Mouse (Mus musculus) heart, adult 9 months (tissue): ENCODE measurements at regions not wholly inside any gene's neighbourhood (a gene's known extent, or its start where the extent isn't known, plus 50 kb on each side); places are given as distances from the start of the nearest gene placed in this dataset.
"Not testable (repeated sequence)": the region's sequence is repeated elsewhere in the genome, so short reads cannot be mapped to it uniquely, and the experiment has no call there.

Experiments
- DNase-seq, 2 experiments: peaks; one replicate each; pipeline ENCODE4 v3.0.0; 2022; ENCODE audit warnings: low spot score in 2 of 2

DNA sequence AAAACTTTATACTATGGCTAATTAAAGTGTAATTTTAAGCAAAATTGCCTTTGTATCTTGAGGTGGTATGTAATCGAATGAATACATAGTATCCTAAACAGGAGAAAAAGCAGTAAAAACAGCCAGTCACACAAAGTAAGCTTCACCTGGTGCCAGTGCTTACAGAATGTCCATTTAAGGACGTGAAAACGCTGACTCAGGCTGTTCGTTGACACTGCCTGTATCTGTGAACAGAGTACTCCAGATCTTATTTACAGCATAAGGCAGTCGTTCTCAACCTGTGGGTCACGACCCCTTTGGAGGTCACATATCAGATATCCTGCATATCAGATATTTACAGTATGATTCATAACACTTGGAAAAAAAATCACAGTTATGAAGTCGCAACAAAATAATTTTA, 194.8 kb downstream of the Wdr20rt start:
- no peak for DNase-seq

DNA sequence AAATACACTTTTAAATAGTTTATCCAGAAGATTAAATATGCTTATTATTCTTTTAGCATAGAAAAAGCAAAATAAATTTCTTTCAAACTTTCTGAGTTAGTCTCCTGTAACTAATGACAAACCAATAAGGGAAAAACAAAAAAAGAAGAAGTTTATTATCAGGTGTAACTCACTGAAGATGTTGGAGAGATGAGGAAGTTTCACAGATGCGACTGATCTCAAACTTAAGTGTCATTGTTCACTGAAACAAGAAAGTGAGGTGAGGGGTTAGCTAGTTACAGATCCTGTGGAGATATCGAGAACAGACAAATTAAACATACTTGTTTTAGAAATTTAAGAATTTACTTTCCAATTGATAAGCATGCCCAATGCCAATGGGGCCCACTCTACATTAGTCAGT, 199.2 kb downstream of the Wdr20rt start:
- DNase-seq = no peak

DNA sequence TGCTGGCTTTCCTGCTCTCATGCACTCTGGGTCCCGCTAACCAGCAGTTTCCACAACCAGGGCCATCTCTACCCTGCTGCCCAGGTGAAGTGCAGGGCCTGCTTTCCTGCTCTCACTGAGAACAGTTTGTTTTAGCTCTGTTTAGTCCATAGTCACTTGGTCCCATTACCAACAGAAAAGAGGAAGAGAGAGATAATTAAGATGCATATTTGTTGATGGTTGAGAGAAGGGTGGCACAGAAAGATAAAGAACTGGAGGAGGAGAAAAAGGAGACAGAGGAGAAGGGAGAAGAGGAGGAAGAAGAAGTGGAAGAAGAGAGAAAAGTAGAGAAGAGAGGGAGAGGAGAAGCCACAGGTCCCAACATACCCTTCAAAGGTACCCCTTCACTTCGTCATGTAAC, 200.1 kb downstream of the Wdr20rt start:
- DNase-seq = no peak

DNA sequence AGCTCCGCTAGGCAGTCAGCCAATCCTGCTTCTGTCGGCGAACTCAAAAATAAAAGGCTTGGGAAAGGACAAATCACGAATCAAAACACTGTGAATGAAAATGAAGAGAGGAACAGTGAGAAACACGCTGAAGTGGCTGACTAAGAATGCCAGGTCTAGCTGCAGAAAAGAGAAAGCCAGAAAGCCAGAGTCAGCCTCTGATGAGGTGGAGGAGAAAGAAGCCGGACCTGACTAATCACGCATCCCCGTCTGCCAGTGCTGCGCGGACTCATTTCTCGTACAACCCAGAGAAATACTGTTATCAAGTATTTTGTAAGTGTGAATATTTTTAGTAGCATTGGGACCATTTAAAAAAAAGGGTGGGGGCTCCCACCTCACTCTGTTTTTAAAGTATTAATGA, 201.6 kb downstream of the Wdr20rt start:
- DNase-seq = no peak

DNA sequence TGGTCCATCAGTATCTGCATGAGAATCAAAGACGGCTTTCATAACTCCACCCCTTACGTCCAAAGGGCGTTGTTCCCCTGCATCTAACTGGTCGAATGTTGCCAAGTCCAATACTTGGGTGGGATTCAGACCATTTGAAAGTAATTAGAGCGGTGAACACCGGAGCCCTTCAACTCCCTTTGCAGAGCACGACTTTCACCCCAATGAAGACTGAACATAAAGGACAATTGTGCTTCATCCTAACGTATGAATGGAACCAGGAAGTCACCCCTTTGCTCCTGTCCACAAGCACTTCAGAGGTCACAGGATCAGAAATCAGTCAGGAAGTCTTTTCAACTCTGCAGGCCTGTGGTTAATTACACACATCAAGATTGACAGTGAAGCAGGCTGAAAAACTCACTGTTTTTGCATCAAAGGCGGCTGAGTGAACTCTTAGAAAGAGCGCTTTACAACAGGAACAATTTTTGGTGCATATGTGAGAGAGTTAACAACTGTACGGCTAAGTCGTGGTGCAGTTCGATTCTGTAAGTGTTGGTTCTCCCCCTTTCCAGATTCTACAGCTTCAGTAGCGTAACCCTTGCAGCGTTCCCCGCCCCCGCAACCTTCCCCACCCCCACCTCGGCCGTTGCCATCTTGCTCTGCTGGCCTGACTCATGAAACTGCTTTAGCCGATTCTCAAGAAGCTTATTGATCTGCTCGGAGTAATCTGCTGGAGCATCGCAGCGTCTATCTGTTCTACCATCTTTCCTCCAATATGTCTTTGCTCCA, 203.1 kb downstream of the Wdr20rt start:
- DNase-seq = no peak

DNA sequence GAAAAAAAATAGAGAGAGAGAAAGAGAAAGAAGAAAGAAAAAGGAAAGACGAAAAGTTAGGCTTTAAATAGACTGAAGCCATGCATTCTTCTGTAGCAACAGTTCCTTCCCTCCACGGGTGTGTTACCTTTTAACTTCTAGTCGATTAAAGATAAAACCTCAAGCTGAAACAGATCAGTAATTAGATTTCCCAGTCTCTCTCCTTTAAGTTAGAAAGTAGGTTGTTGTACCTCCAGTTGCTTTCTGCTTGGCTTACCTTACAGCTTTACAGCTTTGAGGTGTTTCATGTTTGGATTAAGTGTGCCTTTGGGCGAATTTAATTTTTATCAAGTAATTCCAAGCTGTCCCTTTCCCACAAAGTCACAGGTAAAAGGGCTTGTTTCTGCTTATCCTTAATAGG, 225.5 kb downstream of the Wdr20rt start:
- DNase-seq = no peak

DNA sequence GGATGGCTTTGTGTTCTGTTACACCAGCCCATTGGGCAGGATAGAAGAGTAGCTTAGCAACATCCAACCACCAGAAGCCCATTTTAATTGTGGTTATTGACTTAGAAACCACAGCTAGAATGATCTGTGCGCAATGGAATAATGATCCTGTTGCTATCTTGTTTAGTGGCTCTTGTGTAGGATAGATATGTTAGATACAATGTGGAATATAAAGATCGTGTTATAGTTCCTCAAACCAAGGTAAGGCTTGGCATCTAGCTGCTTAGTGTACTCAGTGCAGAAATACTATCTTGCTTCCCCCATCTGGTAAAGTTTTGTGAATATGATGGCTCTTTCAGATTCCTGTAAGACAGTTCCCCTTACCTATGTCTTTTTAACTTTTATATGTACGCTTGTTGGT, 230.4 kb downstream of the Wdr20rt start:
- DNase-seq = no peak

DNA sequence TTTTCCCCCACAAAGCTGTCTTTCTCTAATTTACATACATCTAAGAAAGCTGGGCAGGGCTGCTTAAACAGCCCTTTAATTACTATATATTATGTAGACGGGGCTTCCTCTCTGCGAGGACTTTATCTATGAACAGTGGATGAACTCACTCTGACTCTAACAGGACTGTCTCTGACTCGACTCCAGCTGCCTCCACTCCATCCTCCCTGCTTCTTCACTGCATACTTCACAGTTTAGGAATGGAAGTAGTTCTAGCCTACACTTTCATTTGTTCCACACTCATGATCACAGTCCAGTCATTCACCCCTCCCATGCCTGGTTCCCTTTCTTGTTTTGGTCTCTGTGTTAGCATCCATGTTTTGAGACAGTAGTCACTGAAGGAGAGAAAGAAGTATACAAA, 231.6 kb downstream of the Wdr20rt start:
- no peak for DNase-seq

DNA sequence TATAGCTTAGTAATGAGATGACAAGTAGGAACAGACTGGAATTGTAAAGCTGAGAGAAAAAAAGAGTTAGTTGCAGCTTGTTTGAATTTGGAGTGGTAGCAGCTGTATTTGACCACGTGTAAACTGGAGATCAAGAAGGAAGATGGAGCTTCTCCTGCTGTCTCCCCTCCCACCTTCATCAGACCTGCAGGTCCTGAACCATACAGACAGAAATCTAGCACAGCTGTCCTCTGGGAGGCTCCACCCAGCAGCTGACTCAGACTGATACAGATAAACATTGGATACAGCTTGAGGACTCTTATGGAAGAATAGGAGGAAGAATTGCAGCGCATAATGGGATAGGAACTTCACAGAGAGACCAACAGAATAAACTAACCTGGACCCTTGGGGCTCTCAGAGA, 238.9 kb downstream of the Wdr20rt start:
- DNase-seq = no peak

DNA sequence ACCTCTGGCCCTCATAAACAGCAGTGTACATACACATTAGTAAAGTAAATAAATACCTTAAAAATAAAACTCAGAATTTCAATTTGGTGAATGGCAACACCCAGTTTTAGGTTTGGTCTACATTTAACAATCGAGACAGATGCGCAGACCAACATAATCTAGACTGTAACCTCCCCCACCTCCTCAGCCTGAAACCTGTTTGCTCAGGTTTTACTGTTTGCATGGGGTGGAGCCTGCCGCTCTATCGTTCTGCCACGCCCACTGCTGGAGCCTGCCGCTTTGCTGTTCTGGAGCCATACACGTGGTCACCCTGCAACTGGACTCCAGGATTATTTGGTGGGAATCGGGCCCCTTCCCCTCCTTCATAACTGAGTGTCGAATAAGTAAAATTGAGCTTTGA, 253.4 kb downstream of the Wdr20rt start:
- DNase-seq = not testable (repeated sequence)

DNA sequence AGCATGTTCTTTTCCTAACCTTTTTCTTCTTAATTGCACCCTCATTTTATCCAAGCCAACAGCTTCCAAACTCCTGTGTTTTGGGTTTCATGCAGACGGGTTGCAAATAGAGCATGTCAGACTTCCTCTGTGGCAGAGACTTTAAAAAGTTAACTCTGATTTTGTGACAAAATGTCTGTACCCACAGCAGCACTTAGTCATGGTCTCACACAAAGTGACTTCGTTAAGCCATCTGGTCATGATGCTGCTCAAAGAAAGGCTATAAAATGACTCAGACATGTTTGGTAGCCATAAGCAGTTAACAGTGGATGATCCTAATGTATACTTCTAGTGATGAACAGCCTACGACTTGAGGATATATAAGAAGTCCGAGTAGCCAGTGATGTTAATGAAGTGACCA, 255.5 kb downstream of the Wdr20rt start:
- DNase-seq = no peak

DNA sequence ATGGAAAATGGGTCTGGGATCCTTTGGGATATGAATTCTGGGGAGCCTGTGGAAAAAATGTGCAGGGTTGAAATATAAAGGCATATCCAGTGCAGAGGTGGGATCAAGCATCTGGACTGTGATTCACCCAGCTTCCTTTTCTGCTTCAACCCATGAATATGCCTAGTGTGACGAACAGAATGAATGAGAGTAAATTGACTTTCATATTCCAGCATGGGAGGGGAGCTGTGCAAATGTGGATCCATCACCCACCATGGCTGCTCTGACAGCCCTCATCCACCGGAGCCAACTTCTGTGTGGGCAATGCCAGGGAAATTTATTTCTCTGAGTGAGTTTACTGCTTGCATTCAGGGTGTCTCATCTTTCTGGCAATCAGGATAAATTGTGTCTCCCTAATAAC, 265.8 kb downstream of the Wdr20rt start:
- DNase-seq = no peak

DNA sequence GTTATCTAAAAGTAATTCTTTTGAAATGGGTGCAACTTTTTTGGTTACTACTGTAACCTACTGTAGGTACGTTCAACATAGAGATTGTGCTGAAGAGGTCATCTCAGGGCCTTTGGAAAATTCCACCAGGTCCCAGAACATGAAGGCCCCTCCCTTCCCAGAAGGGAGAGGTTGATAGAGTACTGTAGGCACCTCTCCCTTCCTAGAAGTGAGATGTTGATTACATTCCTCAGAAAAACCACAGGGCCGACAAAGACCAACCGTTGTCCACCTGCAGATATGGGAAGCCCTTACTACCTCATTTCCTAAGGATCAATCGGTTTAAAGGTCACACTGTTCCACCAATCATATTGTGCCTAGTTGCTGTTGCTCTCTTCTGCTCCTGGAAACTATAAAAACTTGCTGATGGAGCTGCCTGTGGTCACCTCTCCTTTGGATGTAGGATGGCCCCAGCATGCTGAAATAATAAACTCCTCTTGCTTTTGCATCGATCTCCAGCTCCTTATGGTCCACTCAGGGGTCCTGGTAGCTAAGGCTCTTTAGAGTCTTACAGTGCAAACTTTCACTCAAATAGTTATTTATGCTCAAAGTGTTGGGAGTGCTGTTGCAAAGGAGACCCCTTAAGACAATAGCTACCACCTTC, 269.2 kb downstream of the Wdr20rt start:
- no peak for DNase-seq

DNA sequence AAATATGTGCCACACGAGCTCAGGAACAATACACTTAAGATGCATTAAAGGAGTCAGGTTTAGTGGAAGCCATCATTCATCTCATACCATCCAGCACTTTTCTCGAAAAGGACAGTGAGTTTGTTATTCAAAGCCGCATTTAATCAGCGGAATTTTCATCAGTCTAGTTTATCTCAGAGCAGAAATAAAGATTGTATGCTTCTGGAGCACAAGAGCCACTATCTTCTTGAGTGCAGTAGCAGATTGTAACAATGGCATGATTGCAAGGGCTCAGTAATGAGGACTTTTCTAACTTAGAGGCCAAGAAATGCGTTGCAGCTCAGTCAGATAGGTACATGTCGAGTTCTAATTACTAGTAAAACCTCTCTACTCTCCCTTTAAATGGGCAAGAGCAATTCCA, 271.3 kb downstream of the Wdr20rt start:
- no peak for DNase-seq

DNA sequence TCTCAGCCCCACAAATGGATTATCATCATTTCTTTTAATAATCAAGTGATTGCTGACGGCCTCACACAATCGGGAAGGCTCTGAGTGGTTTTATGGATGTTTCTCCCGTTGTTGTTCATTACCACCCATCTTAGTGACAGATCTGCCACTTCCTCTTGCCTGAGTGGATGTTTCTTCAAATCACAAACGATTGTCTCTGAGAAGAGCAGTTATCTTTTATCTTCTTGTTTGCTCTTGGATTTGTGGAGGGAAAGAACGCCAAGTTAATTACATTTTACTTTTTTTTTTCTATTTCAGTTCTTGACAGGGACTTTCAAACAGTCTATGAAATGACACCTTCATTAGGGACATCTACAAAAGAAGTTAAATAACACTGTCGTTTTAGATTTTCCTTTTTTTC, 272.3 kb downstream of the Wdr20rt start:
- no peak for DNase-seq

DNA sequence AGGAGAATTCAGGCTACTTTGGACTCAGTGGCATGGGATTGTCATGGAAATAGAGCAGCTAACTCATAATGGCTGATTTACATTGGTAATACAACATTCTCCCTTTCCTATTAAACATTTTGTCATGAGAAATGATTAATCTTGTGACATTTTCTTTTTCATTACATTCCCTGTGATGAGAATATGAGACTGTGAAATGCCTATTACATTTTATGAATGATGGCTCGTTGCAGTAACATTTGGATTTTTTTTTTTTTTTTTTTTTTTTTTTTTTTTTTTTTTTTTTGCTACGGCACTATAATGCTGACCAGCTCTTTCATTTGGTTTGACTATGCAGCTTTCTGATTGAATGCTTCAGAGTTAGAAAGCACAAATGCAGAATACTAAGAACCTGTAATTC, 276.1 kb downstream of the Wdr20rt start:
- no peak for DNase-seq

DNA sequence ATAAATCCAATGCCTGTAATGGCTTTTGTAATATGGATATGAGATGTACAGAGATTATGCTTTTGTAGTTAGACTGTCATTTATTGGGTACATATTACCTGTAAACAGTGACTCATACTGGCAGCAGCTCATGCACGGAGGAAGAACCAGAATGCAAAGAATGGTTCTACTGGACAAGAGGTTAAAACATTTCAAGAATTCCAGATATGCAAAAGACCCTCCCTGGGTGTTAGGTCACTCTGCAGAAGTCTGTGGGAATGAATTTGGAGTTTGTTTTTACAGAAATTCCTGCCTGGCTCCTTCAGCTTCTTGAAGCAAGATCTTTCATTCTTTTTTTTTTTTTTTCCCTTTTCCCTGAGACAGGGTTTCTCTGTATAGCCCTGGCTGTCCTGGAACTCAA, 276.7 kb downstream of the Wdr20rt start:
- DNase-seq = no peak

DNA sequence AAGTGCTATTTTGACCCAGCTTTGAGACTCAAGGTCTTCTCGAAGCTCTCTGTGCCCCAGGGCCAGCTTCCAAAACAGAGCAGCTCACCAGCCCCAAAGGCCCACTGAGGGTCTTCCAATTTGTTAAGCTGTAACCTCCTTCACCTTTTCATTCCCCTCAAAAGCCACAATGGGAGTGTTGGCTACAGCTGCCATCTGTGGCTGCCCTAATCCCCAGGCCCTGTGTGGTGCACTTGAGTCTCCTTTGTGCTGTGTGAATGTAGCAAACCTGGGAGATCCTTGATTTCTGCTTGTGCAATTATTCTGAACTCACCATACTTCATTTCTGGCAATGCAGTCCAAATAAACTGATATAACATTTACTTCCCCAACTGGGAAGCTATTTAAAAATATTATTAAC, 287.8 kb downstream of the Wdr20rt start:
- DNase-seq = no peak

DNA sequence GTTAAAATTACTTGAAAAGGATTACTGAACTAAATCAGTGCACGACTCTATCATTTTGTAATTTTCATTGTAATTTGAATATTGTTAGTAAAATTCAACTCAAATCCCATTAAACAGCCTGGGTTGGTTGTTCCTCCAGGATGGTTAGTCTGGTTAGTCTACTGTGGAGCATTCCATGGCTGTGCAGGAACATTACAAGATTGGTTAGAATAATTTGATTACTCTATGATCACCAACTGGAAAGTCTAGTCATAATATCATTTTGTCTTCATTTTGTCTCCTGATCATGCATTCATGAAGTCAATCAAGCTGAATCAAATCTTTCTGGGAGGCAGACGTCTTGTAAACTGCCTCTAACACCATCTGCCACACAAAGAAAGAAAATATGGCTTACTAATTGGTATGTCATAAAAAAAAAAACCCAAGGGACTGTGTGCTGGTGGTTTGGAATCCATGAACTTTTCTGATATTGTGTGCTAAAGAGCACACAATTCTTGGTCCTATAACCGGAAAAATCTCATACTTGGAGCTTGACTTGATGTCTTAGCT, 308.9 kb downstream of the Wdr20rt start:
- DNase-seq = no peak

DNA sequence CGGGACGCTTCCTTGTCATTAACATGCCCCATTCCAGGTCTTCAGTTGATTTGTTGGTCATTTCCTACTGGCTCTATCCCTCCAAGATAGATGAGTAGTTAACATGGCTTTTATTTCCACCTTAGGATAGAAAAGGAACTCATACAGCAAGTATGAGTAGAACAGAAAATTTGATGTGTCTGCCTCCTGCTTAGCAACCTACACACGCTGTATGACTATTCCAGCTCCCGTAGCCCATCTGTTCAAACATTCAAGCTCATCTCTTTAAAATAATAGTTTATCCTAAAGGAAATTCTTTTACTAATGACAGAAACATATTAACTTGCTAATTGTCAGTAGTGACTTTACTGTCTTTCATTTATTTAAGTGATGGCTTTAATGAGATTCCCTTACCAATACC, 323.0 kb downstream of the Wdr20rt start:
- DNase-seq = no peak

DNA sequence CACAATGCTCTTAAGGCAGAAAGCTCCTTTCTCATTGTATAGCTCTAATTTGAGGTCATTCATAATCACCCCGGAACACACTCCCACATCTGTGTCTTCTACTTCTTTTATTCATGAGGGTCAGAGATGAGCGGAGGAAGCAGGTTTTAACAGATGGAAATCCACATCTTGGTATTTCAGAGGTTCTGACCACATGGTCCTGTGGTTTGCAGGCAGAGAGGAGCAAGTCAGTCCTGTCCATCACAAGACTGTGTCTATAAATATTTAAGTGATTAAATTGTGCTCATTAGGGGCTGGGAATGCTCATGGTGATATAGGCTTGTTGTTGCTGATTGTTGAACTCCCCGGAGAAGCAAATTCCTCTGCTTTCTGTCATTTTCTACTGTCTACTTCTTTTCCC, 326.9 kb downstream of the Wdr20rt start:
- DNase-seq = no peak

DNA sequence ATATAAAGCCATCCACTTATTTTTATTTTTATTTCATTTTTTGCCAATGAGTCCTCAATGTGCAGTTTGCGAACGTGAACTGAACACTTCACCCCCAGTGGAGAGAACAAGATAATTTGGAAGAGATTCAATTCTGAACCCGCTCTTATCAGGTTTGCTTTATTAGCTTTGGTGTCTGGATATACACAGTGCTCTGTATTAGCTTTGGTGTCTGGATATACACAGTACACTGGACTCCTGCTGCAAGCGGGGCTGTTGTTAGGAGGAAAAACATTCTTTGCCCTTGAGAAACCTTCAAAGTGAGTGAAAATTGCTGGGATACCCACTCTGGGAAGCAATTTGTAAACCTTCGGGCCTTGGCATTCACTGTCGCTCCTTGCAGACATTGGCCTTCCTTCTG, 333.7 kb downstream of the Wdr20rt start:
- no peak for DNase-seq

DNA sequence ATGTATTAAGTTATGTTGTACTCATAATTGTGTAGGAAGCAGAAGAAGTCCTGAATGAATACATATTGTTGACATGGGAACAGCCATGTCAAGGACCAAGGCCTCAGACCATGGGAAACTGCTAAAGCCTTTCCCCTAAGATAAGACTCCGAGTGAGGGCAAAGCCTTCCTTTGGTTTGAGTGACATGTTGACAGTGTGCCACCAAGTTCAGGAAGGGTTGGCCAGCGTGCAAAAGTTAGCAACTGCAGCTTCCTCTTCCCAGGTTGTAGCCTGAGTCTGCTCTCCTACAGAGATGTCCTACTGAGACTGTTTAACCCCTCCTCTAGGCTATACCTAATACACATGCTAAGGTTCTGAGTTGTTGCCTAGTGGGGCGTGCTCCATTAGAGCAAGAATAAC, 334.5 kb downstream of the Wdr20rt start:
- no peak for DNase-seq

DNA sequence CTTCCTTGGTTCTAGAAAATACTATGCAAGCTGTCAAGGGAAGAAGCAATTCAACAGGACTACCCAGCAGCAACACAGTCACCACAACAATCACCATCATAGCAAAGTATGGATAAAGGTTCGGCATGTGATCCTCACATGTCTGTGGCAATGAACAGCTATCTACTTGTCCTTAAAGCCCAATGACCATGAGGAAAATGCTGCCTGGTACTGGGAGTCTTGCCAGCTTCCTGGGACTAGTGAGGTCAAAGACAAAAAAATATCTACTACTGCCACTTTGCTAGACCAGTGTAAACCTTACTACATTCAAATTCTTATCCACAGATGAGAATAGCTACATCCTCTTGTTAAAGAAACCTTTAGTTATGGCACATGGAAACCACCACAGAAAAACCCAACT, 346.3 kb downstream of the Wdr20rt start:
- no peak for DNase-seq
